Mouse (Mus musculus) ES-E14 (cell line): ENCODE measurements around the gene Alpl.

Experiments
- CHD2 ChIP-seq: IDR thresholded peaks from 2 replicates; pipeline ENCODE4 v1.6.1; 2014; ENCODE audit warnings: mild to moderate bottlenecking, low read depth, low read length, inconsistent platforms
- HCFC1 ChIP-seq: IDR thresholded peaks from 2 replicates; pipeline ENCODE4 v1.6.1; 2012; ENCODE audit warnings: low read length, inconsistent platforms, borderline replicate concordance; ENCODE audit not compliant: insufficient read depth
- MAFK ChIP-seq: IDR thresholded peaks from 2 replicates; pipeline ENCODE4 v1.6.1; 2014; ENCODE audit warnings: mild to moderate bottlenecking, low read depth, low read length, inconsistent platforms; ENCODE audit not compliant: insufficient read depth
- ZC3H11A ChIP-seq: IDR thresholded peaks from 2 replicates; pipeline ENCODE4 v1.6.1; 2012; ENCODE audit warnings: low read depth, mild to moderate bottlenecking, inconsistent platforms, low read length, borderline replicate concordance
- ZNF384 ChIP-seq: IDR thresholded peaks from 2 replicates; pipeline ENCODE4 v1.6.1; 2012; ENCODE audit warnings: low read depth, low read length, inconsistent platforms

GRCm38 (mm10) chr4:137706510-137706909 is 89.7 kb downstream of the Alpl start:
- no peak for TF ChIP-seq ZNF384
- TF ChIP-seq MAFK: no peak
- TF ChIP-seq CHD2: no peak
- no peak for TF ChIP-seq ZC3H11A
- TF ChIP-seq HCFC1: no peak
